Mouse (Mus musculus) ES-E14 (cell line): ENCODE results near the gene Trim5.

ENCODE experiments used
- HCFC1 ChIP-seq: IDR thresholded peaks from 2 replicates; pipeline ENCODE4 v1.6.1; 2012; ENCODE audit warnings: low read length, inconsistent platforms, borderline replicate concordance; ENCODE audit not compliant: insufficient read depth
- ZC3H11A ChIP-seq: IDR thresholded peaks from 2 replicates; pipeline ENCODE4 v1.6.1; 2012; ENCODE audit warnings: low read depth, mild to moderate bottlenecking, inconsistent platforms, low read length, borderline replicate concordance

DNA sequence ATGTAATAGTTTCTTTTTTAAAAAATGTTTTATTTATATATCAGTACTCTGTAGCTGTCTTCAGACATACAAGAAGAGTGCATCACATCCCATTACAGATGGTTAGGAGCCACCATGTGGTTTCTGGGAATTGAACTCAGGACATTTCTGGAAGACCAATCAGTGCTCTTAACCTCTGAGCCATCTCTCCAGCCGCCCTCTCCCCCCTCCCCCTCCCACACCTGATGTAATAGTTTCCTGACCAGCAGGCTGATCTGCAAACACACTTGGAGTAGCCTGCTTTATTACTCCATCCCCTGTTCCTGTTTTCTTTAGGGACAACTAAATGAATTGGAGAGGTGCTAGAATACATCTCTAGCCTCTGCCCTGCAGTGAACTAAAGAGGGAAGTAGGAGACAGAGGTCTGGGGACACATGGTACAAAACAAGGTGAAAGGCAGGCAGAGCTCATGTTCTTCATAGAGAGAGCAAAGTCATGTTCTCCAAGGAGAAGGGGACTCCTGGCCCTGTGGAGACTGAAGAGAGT is 71.8 kb downstream of the Trim5 start:
- no peak for TF ChIP-seq HCFC1
- TF ChIP-seq ZC3H11A, result no peak
